Mouse (Mus musculus): ENCODE results near the gene Map1s.

Gene Map1s

GRCm38 (mm10) chr8:70898661-70899198 lies 7.0 kb upstream of the Map1s start:
- no peak for DNase-seq (ENCODE audit: low read depth, low spot score)

DNA sequence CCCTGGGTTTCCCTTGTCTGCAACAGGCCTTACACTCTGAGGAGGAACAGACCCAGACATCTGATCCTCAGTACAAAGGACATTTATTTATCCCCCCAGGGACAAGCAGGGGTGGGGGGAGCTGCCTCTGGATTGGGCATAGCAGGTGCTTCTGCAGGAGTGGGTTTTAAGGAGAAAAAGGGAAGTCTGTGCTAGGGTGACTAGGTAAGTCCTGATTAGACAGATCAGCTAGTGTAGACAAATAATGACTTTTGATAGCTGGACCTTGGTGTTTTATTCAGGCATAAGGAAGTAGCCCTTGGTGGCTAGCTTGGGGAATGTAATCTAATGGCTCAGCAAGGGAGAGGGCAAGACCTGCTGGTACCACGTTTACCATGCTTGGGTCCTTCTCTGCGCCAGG lies 6.5 kb upstream of the Map1s start:
- no peak for DNase-seq (ENCODE audit: low read depth, low spot score)

GRCm38 (mm10) chr8:70900872-70901387 lies 4.8 kb upstream of the Map1s start:
- no peak for DNase-seq (ENCODE audit: low read depth, low spot score)

DNA sequence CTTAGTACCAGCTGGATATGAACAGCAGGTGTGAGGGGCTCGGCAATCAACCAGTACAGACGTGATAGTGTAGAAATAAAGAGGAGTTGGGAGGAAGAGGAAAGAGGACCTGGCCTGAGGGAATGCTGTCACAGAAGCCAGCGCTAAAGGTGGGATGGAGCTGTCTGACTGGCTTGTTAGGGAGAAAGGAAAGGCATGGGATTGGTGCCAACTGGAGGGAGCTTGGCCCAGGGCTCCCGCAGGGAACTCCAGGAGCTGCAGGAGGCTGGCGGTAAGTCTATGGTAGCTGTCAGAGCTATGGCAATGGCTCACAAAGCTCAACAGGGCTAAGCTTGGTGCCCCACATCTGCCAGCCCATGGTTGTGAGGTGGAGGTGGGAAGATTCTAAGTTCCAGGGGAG lies 3.5 kb upstream of the Map1s start:
- DNase-seq (ENCODE audit: low read depth, low spot score) = no peak

GRCm38 (mm10) chr8:70903112-70903511 lies 2.6 kb upstream of the Map1s start:
- no peak for DNase-seq (ENCODE audit: low read depth, low spot score)

- DNase-seq (ENCODE audit: low read depth, low spot score) = no peak
Measured at GRCm38 (mm10) chr8:70903582-70903981, 2.1 kb upstream of the Map1s start.

DNA sequence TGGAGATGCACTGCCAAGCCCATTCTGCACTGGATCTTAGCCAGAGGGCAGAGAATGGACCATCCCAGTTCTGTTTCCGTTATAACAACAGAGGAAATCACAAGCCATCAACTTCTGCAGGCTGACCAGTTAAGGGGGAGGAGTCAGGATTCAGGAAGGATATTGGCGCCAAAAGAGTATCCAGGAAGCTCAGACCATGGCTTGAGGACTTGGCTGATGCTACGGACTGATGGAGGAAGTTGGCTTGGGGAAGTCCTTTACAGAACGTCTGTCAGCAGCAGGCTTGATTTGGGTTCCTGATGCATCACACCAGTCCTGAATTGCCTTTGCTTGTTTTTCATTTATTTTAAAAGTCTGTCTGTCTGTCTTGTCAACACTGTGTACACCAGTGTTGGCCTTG lies 1.2 kb upstream of the Map1s start:
- DNase-seq (ENCODE audit: low read depth, low spot score) = no peak

- no peak for DNase-seq (ENCODE audit: low read depth, low spot score)
Measured at GRCm38 (mm10) chr8:70905463-70905830, 285 bp upstream of the Map1s start.

DNA sequence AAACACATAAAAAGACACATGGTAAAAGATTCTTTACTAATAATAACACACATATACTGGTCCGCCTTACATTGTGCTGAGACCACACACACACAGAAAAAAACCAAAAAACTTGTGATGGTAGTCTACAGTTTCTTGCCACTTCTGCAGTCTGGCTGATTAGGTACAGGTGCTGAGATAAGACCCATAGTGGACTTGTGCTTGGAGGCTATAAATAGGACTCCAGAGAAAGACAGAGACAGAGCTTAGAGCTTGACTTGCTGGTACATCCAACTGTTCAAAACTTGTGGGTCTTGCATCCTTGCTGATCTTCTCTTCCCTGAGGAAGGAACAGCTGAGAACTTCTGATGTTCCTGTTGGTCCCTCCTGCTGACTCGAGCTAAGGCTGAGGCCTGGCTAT lies 1.8 kb downstream of the Map1s start:
- DNase-seq (ENCODE audit: low read depth, low spot score) = no peak

GRCm38 (mm10) chr8:70911596-70911995 lies 5.9 kb downstream of the Map1s start:
- no peak for DNase-seq (ENCODE audit: low read depth, low spot score)

DNA sequence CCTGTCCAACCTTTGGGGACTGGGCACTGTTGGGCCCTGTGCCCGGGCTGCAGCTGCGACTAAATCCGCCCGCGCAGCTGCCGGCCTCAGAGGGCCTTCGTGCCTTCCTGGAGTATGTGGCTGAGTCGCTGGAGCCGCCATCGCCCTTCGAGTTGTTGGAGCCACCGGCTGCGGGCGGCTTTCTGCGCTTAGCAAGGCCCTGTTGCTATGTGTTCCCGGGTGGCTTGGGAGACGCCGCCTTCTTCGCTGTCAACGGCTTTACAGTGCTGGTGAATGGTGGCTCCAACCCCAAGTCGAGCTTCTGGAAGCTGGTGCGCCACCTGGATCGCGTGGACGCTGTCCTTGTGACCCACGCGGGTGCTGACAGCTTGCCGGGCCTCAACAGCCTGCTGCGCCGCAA lies 7.2 kb downstream of the Map1s start:
- DNase-seq (ENCODE audit: low read depth, low spot score) = no peak

- DNase-seq (ENCODE audit: low read depth, low spot score) = no peak
Measured at GRCm38 (mm10) chr8:70913523-70913922, 7.8 kb downstream of the Map1s start.

DNA sequence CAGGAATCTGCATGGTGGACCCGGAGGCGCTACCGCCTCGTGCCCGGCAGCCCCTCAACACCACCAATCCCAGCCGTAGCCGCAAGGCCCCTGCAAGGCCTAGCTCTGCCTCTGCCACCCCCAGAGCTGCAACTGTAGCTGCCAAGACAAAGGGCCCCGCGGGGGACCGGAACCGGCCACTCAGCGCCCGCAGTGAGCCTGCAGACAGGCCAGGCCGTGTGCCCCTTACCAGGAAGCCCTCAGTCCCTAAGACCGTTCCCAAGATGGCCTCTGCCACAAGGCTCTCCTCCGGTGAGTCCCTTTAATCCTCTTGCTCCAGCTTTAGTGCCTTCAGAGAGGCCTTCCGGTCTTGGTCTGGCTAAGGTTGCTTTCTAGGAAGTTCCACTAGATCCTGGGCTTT lies 9.0 kb downstream of the Map1s start:
- DNase-seq (ENCODE audit: low read depth, low spot score) = no peak

- no peak for DNase-seq (ENCODE audit: low read depth, low spot score)
Measured at GRCm38 (mm10) chr8:70920049-70920922, 14.6 kb downstream of the Map1s start.

GRCm38 (mm10) chr8:70924151-70924550 lies 18.4 kb downstream of the Map1s start:
- DNase-seq (ENCODE audit: low read depth, low spot score) = no peak

DNA sequence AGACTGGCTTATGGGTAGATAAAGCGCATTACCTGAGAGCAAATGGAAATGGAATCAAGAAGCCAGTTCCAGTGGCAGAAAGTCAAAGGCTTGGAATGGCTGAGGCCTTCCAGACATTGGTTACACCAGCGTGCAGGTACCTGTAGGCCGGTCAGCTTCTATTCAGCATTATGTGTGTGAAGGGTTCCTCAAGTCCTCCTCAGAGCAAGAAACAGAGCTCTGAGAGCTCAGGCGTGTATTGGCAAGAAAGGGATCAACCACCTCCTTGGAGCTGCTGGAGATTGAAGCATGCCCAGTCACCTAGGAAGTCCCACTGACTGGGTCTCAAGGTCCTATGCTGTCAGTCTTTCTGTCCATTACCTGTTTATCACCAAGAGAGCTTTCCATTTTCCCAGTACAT lies 20.0 kb downstream of the Map1s start:
- no peak for DNase-seq (ENCODE audit: low read depth, low spot score)

DNA sequence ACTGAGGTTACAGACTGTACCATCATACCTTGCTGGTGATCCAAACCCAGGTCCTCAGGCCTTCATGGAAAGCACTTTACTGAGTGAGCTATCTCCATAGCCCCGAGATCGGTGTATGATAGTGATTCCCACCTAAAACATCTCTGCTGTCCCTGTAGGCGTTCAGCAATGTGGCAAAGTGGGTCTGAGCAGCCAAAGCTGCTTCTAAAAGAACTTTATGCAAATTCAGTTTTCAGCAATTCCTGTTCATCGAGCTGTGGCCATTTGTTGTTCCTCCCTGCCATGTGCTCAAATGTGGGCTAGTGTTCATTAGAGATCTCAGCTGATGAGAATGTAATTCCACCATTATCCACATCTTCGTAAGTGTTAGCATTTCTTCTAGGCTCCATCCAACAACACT lies 20.7 kb downstream of the Map1s start:
- DNase-seq (ENCODE audit: low read depth, low spot score) = no peak

GRCm38 (mm10) chr8:70928096-70928495 lies 22.4 kb downstream of the Map1s start:
- DNase-seq (ENCODE audit: low read depth, low spot score) = no peak

GRCm38 (mm10) chr8:70928778-70929322 lies 23.1 kb downstream of the Map1s start:
- DNase-seq (ENCODE audit: low read depth, low spot score) = no peak

GRCm38 (mm10) chr8:70931731-70932130 lies 26.0 kb downstream of the Map1s start:
- no peak for DNase-seq (ENCODE audit: low read depth, low spot score)

DNA sequence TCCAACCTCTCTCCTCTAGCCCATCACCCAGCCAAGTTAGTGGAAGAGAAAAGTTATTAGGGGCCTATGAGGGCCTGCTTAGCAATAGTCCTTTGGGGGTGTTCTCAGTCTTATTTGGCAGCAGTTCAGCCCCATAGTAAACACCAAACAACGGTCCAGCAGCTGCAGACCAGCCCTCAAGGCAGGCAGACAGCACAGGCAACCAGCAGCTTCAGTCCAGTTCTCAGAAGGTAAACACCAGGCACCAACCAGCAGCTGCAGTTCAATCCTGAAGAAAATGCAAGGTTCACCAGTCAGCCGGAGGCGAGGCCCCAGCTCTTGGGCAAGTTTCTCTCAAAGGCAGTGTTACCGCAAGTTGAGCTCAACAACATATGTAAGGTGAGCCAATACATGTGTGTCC lies 27.3 kb downstream of the Map1s start:
- DNase-seq (ENCODE audit: low read depth, low spot score) = no peak

DNA sequence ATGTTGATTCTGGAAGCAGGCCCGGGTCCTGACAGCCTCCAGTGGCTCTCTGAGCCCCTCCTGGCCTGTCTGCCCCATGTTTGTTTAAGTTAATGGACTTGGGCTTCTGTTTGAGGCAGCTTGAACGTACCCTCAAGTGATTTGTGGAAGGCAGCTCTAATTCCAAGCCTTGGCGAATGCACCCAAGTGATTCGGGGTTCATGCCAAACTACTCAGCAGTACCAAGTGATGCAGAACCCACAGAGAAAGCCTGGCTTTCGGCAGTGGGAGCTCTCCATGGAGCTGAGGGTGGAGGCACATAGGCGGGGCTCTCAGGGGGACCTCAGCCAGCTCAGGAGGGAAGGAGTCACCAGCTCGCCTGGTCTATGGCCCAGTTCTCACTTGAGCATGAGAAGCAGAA lies 29.1 kb downstream of the Map1s start:
- DNase-seq (ENCODE audit: low read depth, low spot score) = no peak

DNA sequence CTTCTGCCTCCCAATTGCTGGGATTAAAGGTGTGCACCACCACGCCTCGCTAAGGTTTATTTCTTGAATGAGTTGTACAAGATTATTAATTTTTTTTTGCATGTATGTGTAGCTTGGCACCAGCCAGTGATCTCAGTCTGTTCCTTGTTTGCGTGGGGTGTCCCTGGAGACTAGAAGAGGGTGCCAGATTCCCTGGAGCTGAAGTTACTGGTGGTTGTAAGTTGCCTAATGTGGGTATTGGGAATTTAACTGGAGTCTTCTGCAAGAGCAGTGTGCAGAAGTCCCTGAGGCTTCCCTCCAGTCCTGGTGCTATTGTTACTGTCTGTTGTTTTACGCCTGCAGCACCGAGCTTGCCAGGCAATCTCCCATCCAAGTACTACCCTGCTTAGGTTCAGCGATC lies 31.5 kb downstream of the Map1s start:
- DNase-seq (ENCODE audit: low read depth, low spot score) = no peak
